ENCODE assay signal across 28 mouse cellular contexts in genomic region chr16:30762898-30763595, GRCm38 (mm10).
DNase-seq lines count a peak whose midpoint lies in the region; ATAC-seq lines count a peak whose summit lies in the region.
"Had no signal": no experiment of that assay in that cellular context is flagged by ENCODE, and none has a peak within 500 bp of the region (broad histone marks: within the 10 kb centered on the region; RNA-seq: fewer than 3 reads in every experiment).

No protein-coding gene starts in this region.

- WGBS in heart, embryonic 12.5 days = 72% methylated on average over 14 of the region's 14 CpGs

- H3K4me2 ChIP-seq in heart, embryonic 12.5 days = no peak overlapping the region
- H3K4me2 ChIP-seq: embryonic facial prominence, embryonic 12.5 days; embryonic facial prominence, embryonic 15.5 days; forebrain, embryonic 13.5 days; heart, embryonic 11.5 days; heart, embryonic 15.5 days; hindbrain, embryonic 13.5 days had no signal

- no peaks in the 10 kb centered on the region for H3K9me3 ChIP-seq in heart, embryonic 12.5 days (replicated peaks)
- H3K9me3 ChIP-seq: embryonic facial prominence, embryonic 12.5 days; embryonic facial prominence, embryonic 15.5 days; forebrain, embryonic 13.5 days; heart, embryonic 15.5 days; hindbrain, embryonic 13.5 days had no signal

- H3K36me3 ChIP-seq in heart, embryonic 12.5 days = no peaks in the 10 kb centered on the region
- H3K36me3 ChIP-seq: embryonic facial prominence, embryonic 12.5 days; embryonic facial prominence, embryonic 15.5 days; heart, embryonic 15.5 days; hindbrain, embryonic 13.5 days had no signal

- H3K4me3 ChIP-seq in heart, embryonic 12.5 days = no peak overlapping the region
- H3K4me3 ChIP-seq: embryonic facial prominence, embryonic 12.5 days; embryonic facial prominence, embryonic 15.5 days; forebrain, embryonic 13.5 days; heart, adult 2 months; heart, embryonic 15.5 days; hindbrain, embryonic 13.5 days had no signal

- DNase-seq in heart, postnatal 36 days = no peak
- peak; percentile 31 for DNase-seq in adipocyte (ENCODE audit: low spot score)
- peak; percentile 57 for DNase-seq in fat pad, adult 2 months (ENCODE audit: extremely low read depth, low read depth, low spot score)
- DNase-seq in retina, postnatal 1 day = peak; percentile 51
- DNase-seq in spleen, adult 12 weeks (ENCODE audit: low spot score) = no peak
- DNase-seq in kidney, postnatal 14 days = no peak
- DNase-seq: adrenal gland, postnatal 10 days; adrenal gland, postnatal 36 days; cerebellum, adult 18-20 months; cerebellum, adult 9-10 months; cerebellum, postnatal 14 days; gastrocnemius, postnatal 25 days; heart, adult 2 months; heart, postnatal 10 days; kidney, adult 18-20 months had no signal

- no peak overlapping the region for H3K27ac ChIP-seq in heart, embryonic 12.5 days (ENCODE audit: poor library complexity, severe bottlenecking)
- H3K27ac ChIP-seq: embryonic facial prominence, embryonic 12.5 days; embryonic facial prominence, embryonic 15.5 days; forebrain, embryonic 13.5 days; heart, adult 2 months; heart, embryonic 15.5 days; hindbrain, embryonic 13.5 days; hindbrain, postnatal 0 days had no signal

- H3K4me1 ChIP-seq in heart, embryonic 12.5 days (replicated peaks) = peaks cover 1% of the 10 kb centered on the region
- H3K4me1 ChIP-seq: forebrain, embryonic 13.5 days; heart, embryonic 15.5 days had no signal

- H3K27me3 ChIP-seq in heart, embryonic 12.5 days (replicated peaks) = no peaks in the 10 kb centered on the region
- H3K27me3 ChIP-seq: embryonic facial prominence, embryonic 12.5 days; embryonic facial prominence, embryonic 15.5 days; forebrain, embryonic 13.5 days; heart, embryonic 15.5 days; hindbrain, embryonic 13.5 days had no signal

- H3K9ac ChIP-seq in heart, embryonic 12.5 days = peak overlapping the region; percentile 0; the same call in 1 of the 2 replicates
- H3K9ac ChIP-seq: embryonic facial prominence, embryonic 12.5 days; embryonic facial prominence, embryonic 15.5 days; forebrain, embryonic 13.5 days; heart, embryonic 15.5 days; hindbrain, embryonic 13.5 days had no signal

- no peak for ATAC-seq in heart, embryonic 12.5 days (ENCODE audit: insufficient number of reproducible peaks, low FRiP score)
- ATAC-seq: activated CD4-positive, CD25-positive, alpha-beta regulatory T cell, adult 4 months; CD4-positive, CD25-positive, alpha-beta regulatory T cell, adult 4 months; forebrain, embryonic 13.5 days; forebrain, embryonic 16.5 days; hindbrain, postnatal 0 days; inflammation-experienced regulatory T-cells, adult 6 months; intestine, embryonic 16.5 days had no signal

- intact Hi-C loops in heart, postnatal 36 days (cut with DNase I) = no loop called here

Comparison
In these comparisons a context has a peak if more than half of its experiments do, and no peak if none do; other contexts are left out.
1. DNase-seq: peak in adipocyte (single experiment), fat pad, adult 2 months (single experiment) and retina, postnatal 1 day (single experiment); none in heart, postnatal 36 days (0 of 2), spleen, adult 12 weeks (single experiment) and kidney, postnatal 14 days (single experiment).